In the genomic region with DNA sequence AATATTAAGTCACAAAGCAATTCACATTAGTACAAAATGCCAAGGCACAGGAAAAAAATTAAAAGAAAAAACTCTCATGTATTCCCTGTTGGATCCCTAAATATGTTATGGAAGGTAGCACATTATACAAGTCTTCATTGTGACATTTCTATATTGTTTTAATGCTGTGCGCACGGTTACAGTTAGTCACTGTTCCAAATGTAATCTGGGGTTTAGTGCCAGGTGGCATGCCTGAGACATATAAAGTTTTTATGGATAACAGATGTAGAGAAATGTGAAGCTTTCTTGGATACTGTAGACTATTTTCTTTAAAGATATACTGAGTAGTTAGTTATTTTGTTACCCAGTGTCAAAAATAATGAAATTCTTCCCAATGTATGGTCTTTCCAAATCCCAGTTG, we compare ENCODE assay signal across 24 mouse cellular contexts.
"Had no signal": no experiment of that assay in that cellular context is flagged by ENCODE, and none has a peak within 500 bp of the region (broad histone marks: within the 10 kb centered on the region; RNA-seq: fewer than 3 reads in every experiment).

No protein-coding gene starts in this region.

- H3K9me3 ChIP-seq: heart, embryonic 10.5 days; heart, embryonic 12.5 days; hindbrain, embryonic 13.5 days; hindbrain, embryonic 15.5 days; kidney, embryonic 15.5 days; liver, embryonic 13.5 days; liver, embryonic 15.5 days had no signal

- H3K9ac ChIP-seq: heart, embryonic 12.5 days; hindbrain, embryonic 13.5 days; hindbrain, embryonic 15.5 days; kidney, embryonic 15.5 days; liver, embryonic 13.5 days; liver, embryonic 15.5 days; liver, postnatal 0 days had no signal

- ATAC-seq: hindbrain, postnatal 0 days; intestine, embryonic 16.5 days; liver, postnatal 0 days had no signal

- H3K4me3 ChIP-seq: heart, embryonic 10.5 days; heart, embryonic 12.5 days; hindbrain, embryonic 13.5 days; hindbrain, embryonic 15.5 days; kidney, embryonic 15.5 days; liver, embryonic 13.5 days; liver, embryonic 15.5 days had no signal

- H3K27me3 ChIP-seq: heart, embryonic 12.5 days; hindbrain, embryonic 13.5 days; hindbrain, embryonic 15.5 days; kidney, embryonic 15.5 days; liver, embryonic 13.5 days; liver, embryonic 15.5 days had no signal

- H3K4me2 ChIP-seq: heart, embryonic 12.5 days; hindbrain, embryonic 13.5 days; hindbrain, embryonic 15.5 days; kidney, embryonic 15.5 days; liver, embryonic 11.5 days; liver, embryonic 13.5 days; liver, embryonic 15.5 days had no signal

- H3K27ac ChIP-seq: heart, embryonic 10.5 days; hindbrain, embryonic 13.5 days; hindbrain, embryonic 15.5 days; hindbrain, postnatal 0 days; kidney, embryonic 15.5 days; kidney, postnatal 0 days; liver, embryonic 13.5 days; liver, embryonic 15.5 days had no signal

- DNase-seq: gastrocnemius, postnatal 14 days; gastrocnemius, postnatal 36 days; heart, adult 18-20 months; heart, postnatal 10 days; kidney, adult 11 months; kidney, adult 2 months; kidney, adult 9 months; kidney, postnatal 14 days; kidney, postnatal 36 days; layer of hippocampus, adult 9-11 months; layer of hippocampus, postnatal 36 days; liver; liver, embryonic 13.5 days; liver, postnatal 0 days had no signal

- H3K4me1 ChIP-seq: heart, embryonic 10.5 days; heart, embryonic 12.5 days; hindbrain, embryonic 13.5 days; hindbrain, embryonic 15.5 days; kidney, embryonic 15.5 days; liver, embryonic 13.5 days; liver, embryonic 15.5 days had no signal

- H3K36me3 ChIP-seq: heart, embryonic 10.5 days; heart, embryonic 12.5 days; hindbrain, embryonic 13.5 days; hindbrain, embryonic 15.5 days; kidney, embryonic 15.5 days; liver, embryonic 13.5 days; liver, embryonic 15.5 days had no signal
